ENCODE assay signal across 16 mouse cellular contexts in genomic region chr7:115944250-115944649, GRCm38 (mm10).
"Had no signal": no experiment of that assay in that cellular context is flagged by ENCODE, and none has a peak within 500 bp of the region (broad histone marks: within the 10 kb centered on the region; RNA-seq: fewer than 3 reads in every experiment).

No protein-coding gene starts in this region.

- H3K4me3 ChIP-seq: left cerebral cortex, adult 2 months; liver, embryonic 13.5 days; neural tube, embryonic 12.5 days; neural tube, embryonic 15.5 days had no signal

- H3K36me3 ChIP-seq: liver, embryonic 13.5 days; neural tube, embryonic 15.5 days had no signal

- H3K27me3 ChIP-seq: liver, embryonic 13.5 days; neural tube, embryonic 12.5 days; neural tube, embryonic 15.5 days had no signal

- H3K4me2 ChIP-seq: liver, embryonic 13.5 days; neural tube, embryonic 12.5 days; neural tube, embryonic 15.5 days had no signal

- H3K9ac ChIP-seq: liver, embryonic 13.5 days; neural tube, embryonic 12.5 days; neural tube, embryonic 15.5 days had no signal

- H3K27ac ChIP-seq: hindbrain, postnatal 0 days; left cerebral cortex, adult 2 months; macrophage; neural tube, embryonic 12.5 days; neural tube, embryonic 15.5 days had no signal

- DNase-seq: kidney, adult 18-20 months; kidney, adult 9 months; kidney, postnatal 14 days; kidney, postnatal 4 days; layer of hippocampus, postnatal 36 days; liver, embryonic 13.5 days; midbrain, embryonic 14.5 days; thymus, adult 18-20 months; thymus, postnatal 36 days had no signal

- H3K4me1 ChIP-seq: neural tube, embryonic 12.5 days had no signal

- ATAC-seq: hindbrain, postnatal 0 days; inflammation-experienced regulatory T-cells, adult 6 months; intestine, embryonic 16.5 days had no signal

- H3K9me3 ChIP-seq: neural tube, embryonic 12.5 days; neural tube, embryonic 15.5 days had no signal
